Mouse (Mus musculus): ENCODE results near the gene Cacna1e.

Gene Cacna1e

GRCm38 (mm10) chr1:154723537-154724286, 160.6 kb downstream of the Cacna1e start:
- in situ Hi-C loops (cut with MboI, MseI), result loop anchor here in 1 of 2 experiments (10.0 kb wide), 1 partner anchor 829 kb away; the partner anchor contains the start of genes Glul and Teddm1a

DNA sequence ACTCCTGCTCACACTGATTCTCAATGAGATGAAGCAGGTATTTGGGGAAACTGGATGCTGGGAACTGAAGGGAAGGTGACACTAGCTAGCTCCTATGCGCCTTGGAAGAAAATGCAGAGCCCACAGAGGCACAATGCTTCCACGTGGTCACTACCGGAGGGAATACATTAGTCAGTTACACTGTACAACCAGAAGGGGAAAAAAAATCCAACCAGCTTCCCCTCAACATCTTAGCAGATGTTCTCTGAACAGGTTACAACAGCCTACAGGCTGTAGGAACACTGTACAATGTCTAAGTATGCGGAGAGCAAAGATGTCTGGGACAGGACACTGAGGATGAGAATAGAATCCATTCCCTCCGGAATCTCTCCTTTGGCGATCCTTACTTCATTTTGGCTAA, 161.2 kb downstream of the Cacna1e start:
- in situ Hi-C loops (cut with MboI, MseI), result loop anchor here in 1 of 2 experiments (10.0 kb wide), 1 partner anchor 828 kb away; the partner anchor contains the start of genes Glul and Teddm1a

- in situ Hi-C loops (cut with MboI, MseI), result no loop called here
Measured at GRCm38 (mm10) chr1:154715596-154715995, 168.7 kb downstream of the Cacna1e start.

GRCm38 (mm10) chr1:154712747-154713146, 171.6 kb downstream of the Cacna1e start:
- in situ Hi-C loops (cut with MboI, MseI), result no loop called here

DNA sequence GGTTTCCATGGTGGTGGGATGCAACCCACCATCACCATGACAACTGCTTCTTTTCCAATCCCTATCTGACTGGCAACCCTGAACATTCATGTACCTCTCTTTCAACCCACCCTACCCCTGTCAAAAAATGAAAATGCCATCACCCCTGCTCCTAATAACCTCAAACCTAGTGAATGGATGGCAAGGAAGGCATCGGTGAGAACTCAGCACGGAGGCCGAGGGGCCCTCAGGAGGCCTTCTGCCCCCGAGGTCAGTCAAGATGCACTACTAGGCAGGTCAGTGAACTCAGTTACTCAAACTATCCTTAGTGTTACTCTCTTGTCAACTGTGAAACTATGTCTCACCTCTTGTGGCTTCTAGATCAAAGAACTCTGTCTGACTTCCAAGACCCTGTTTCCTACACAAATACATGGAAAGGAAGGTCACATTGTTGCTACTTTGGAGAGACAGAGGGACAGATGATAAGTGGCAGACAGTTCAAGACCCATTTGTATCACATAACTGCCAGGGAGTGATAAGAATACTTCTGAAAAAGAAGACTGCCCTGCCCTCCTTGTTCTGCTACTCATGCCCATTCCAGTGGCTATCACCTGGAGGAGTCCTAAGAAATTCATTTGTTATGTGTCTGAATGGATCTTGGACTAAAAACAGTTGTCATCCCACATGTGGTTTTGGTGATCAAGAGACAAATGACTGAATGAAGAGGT, 176.6 kb downstream of the Cacna1e start:
- in situ Hi-C loops (cut with MboI, MseI), result no loop called here

GRCm38 (mm10) chr1:154706974-154707373, 177.3 kb downstream of the Cacna1e start:
- in situ Hi-C loops (cut with MboI, MseI), result no loop called here

DNA sequence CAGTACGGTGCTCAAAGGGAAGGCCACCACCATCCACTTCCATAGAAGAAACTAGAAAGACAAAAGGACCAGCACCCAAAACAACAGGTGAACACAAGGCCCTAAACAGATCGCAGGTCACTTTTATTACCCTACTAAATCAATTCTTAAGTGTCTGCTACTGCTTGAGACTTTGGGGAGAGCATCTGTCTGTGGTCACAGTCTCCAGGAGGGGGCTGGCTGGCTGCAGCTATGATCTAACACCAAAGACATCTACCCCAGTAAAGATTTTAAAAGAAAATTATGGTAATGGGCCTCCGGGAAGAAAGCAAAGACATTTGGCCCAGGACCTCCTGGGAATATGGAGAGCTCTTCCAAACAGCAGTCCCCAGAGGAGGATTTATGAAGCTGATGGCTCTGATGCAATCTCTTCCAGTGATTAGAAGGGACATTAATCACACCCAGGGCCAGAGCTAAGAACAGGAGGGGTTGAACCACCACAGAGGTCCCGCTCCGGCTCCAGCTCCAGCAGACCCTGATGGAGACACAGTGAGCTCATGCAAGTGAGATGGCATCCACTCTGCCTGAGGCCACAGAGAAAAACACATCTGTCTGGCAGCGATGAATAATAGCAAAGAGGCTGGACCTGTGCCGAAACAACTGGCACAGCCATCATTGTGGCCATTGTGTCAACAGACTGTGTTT, 178.3 kb downstream of the Cacna1e start:
- in situ Hi-C loops (cut with MboI, MseI), result no loop called here

DNA sequence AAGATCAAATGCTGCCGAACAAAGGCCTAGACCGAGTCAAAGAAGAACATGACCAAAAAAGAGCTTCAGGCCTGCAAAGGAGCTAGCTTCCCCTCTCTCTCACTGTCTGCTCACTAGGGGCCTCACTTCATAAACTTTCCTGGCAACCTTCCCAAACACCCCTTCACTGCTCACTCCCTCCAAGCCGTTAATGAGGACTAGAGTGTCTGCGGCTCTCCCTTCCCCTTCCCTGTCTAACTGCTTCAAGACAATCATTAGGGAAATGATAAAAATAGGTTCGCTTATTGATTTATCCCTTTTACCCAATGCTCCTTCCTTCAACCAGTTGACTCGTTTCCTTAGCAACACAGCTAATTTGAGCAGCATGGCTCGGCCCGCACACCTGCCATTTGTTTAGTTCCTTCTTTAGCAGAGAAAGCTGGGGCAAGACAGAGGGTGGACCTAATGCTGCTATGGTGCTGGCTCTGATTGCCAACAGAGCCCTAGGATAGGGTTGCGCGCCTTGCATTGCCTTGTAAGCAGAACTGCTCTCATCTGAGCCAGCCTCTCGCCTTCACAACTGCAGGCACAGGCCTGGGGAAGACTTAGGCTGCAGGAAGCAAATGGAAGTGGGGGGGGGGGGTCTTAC, 179.6 kb downstream of the Cacna1e start:
- in situ Hi-C loops (cut with MboI, MseI), result no loop called here

GRCm38 (mm10) chr1:154702623-154703022, 181.7 kb downstream of the Cacna1e start:
- in situ Hi-C loops (cut with MboI, MseI), result no loop called here

- in situ Hi-C loops (cut with MboI, MseI), result no loop called here
Measured at GRCm38 (mm10) chr1:154688876-154689665, 195.2 kb downstream of the Cacna1e start.

DNA sequence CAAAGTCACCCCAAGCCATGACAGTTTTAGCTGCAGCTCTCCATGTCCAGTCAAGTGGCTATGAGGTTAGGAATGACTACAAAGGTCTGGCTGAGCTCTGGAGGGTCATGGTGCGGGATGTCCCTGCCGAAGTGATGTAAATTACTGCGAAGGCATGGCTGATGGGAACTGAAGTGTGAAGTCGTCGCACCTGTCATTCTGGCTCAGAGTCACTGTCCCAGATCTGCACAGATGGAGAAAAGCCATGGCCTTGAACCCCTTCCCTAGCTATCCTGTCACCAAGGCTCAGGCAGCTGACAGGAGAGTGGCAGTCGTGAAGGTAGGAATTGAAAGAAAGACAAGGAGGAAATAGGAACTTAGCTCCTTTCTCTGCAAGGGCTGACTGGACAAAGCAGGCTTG, 197.4 kb downstream of the Cacna1e start:
- in situ Hi-C loops (cut with MboI, MseI), result no loop called here

DNA sequence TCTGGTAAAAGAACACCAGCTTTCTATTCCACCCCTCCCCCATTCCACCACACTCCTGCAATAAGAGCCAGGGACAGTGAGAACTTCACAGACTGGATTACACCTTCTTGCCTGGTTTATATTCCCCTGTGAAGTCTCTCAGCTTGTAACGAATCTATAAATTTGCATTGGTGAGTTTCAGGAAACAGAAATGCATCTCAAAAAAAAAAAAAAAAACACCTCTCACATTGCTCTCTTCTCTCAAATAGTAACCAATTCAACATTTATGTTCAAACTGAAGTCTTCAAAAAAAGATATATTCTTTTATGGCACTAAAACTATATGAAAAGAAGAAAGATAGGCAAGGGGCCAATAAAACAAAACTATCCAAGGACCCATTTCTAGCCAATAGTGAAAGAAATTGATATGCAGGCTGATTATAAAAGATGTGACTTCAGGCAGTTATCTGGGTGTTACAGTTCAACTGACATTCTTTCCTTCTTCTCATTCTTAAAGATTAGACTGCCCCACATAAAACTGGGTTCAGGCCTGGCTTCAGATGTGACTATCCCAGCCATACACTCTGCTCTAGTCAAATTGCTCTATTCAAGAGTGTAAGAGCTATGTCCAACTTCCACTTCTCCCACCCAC, 200.7 kb downstream of the Cacna1e start:
- in situ Hi-C loops (cut with MboI, MseI), result no loop called here

GRCm38 (mm10) chr1:154678989-154679388, 205.3 kb downstream of the Cacna1e start:
- in situ Hi-C loops (cut with MboI, MseI), result no loop called here

GRCm38 (mm10) chr1:154678151-154678550, 206.2 kb downstream of the Cacna1e start:
- in situ Hi-C loops (cut with MboI, MseI), result no loop called here

DNA sequence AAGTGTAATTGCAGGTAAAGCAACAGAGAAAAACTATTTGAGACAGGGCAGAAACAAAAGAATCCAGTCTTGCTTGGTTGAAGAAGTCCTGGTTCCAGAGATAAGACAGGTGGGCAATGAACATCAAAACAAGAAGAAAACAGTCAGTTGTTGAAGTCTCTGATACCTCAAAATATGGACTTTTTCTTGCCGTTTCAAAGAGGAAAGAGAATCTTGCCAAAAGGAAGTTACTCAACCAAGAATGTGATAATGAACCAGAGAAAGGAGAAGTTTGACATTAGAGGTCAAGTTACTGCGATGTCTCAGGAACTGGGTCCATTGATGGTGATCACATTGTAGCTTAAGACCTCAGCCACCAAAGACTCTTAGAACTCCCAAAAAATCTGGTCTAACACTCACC, 206.6 kb downstream of the Cacna1e start:
- in situ Hi-C loops (cut with MboI, MseI), result no loop called here

GRCm38 (mm10) chr1:154663721-154664120, 220.6 kb downstream of the Cacna1e start:
- in situ Hi-C loops (cut with MboI, MseI), result no loop called here

DNA sequence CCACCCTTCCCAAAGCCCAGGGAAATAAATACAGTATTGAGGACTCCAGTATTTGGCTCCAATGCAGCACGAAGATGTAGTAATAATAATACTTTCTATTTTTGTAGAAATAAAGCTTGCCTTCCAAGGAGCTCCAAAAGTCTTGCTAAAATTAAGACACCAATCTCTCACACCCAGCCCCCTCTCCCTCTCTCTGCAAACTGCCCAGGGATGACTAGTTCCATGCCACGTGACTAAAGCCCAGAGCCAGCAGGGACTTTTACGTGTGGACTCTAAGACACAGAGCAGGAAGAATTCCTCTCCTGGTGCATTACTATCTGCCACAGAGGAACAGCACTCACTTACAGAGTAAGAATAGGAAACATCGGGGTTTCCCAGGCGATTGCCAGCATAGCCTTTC, 222.3 kb downstream of the Cacna1e start:
- in situ Hi-C loops (cut with MboI, MseI), result no loop called here

- in situ Hi-C loops (cut with MboI, MseI), result no loop called here
Measured at GRCm38 (mm10) chr1:154661221-154661864, 223.0 kb downstream of the Cacna1e start.

GRCm38 (mm10) chr1:154657366-154657765, 226.9 kb downstream of the Cacna1e start:
- in situ Hi-C loops (cut with MboI, MseI), result no loop called here

DNA sequence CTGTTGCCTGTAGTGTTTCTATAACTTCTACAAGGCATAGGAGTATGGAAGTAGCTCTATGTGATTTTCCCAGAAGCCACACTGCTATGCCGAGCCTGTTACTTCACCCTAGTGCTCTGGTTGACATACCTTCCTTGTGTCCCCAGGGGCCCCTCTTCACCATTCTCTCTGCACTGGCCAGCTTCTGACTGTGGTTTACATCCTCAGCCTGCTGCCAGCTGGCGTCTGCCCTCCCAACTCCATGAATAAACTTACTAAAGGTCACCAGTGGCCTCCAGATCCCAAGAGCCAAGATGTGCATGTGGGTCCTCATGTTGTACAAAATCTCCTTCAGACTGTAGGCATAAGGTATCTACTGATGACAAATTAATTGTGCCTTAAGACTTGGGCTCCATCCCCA, 230.3 kb downstream of the Cacna1e start:
- in situ Hi-C loops (cut with MboI, MseI), result no loop called here

Measured in T-helper 17 cell (primary cell).